Mouse (Mus musculus): ENCODE measurements around the gene Rtn1. TPM values are rescaled to one million over a fixed set of nuclear protein-coding genes. Genes with fewer than 3 reads are reported as not detected.
A peak's percentile ranks its signal among the peaks of the same experiment; 100 is the strongest.

The Rtn1 gene
- polyA plus RNA-seq, 1 experiment from 2014 or later = 1.5 TPM

DNA sequence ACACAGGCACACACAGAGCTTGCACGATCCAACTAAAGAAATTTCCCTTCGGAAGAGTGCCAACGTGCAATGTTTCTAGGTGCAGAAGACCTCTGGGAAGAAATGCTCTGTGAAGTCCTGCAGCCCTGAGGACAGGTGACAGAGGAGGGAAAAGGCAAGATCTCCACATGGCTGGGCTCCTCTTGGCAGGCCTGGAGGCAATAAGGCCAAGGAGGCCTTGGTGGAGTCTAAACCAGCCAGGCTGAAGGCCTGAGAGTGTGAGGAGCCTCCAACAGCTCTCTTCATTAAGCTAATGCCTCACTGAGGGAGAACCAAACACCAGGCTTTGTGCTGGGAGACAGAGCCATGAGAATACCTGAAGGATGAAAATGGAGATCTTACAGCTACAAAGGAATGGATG, 183.5 kb downstream of the Rtn1 start:
- Histone ChIP-seq H3K9ac (replicated peaks) (no peak overlapping the region), H3K36me3 (replicated peaks; ENCODE audit: insufficient read depth, low read length) (no peaks in the 10 kb centered on the region), H3K4me2 (ENCODE audit: low read depth, low read length) (no peak overlapping the region), H3K27me3 (ENCODE audit: insufficient read depth, low read length) (no peaks in the 10 kb centered on the region), H3K27ac (ENCODE audit: low read depth) (no peak overlapping the region), H3K9me3 (ENCODE audit: low read length) (no peaks in the 10 kb centered on the region), H3K4me3 (ENCODE audit: low read depth, low read length) (no peak overlapping the region), H3K4me1 (ENCODE audit: insufficient read depth) (no peaks in the 10 kb centered on the region)
- 80% methylated on average over 3 of the region's 3 CpGs for WGBS (ENCODE audit: insufficient replicate concordance)
- TF ChIP-seq EP300 (IDR thresholded peaks at IDR 0.05; ENCODE audit: low read depth) = no peak
- no peak for TF ChIP-seq CTCF (IDR thresholded peaks at IDR 0.05; ENCODE audit: low read depth)
- ATAC-seq (no peak), DNase-seq (no peak)

GRCm38 (mm10) chr12:72223557-72224102, 185.2 kb downstream of the Rtn1 start:
- ATAC-seq (no peak), DNase-seq (no peak)
- Histone ChIP-seq H3K9me3 (ENCODE audit: low read length) (no peaks in the 10 kb centered on the region), H3K36me3 (replicated peaks; ENCODE audit: insufficient read depth, low read length) (no peaks in the 10 kb centered on the region), H3K4me1 (ENCODE audit: insufficient read depth) (no peaks in the 10 kb centered on the region), H3K4me3 (ENCODE audit: low read depth, low read length) (no peak overlapping the region), H3K27ac (ENCODE audit: low read depth) (no peak overlapping the region), H3K27me3 (ENCODE audit: insufficient read depth, low read length) (no peaks in the 10 kb centered on the region), H3K4me2 (ENCODE audit: low read depth, low read length) (no peak overlapping the region), H3K9ac (replicated peaks) (no peak overlapping the region)
- WGBS (ENCODE audit: insufficient replicate concordance) = 87% methylated on average over 16 of the region's 16 CpGs
- TF ChIP-seq EP300 (IDR thresholded peaks at IDR 0.05; ENCODE audit: low read depth) (no peak), CTCF (IDR thresholded peaks at IDR 0.05; ENCODE audit: low read depth) (no peak)

- Histone ChIP-seq H3K4me2 (ENCODE audit: low read depth, low read length) (no peak overlapping the region), H3K36me3 (replicated peaks; ENCODE audit: insufficient read depth, low read length) (no peaks in the 10 kb centered on the region), H3K27ac (ENCODE audit: low read depth) (no peak overlapping the region), H3K4me3 (ENCODE audit: low read depth, low read length) (no peak overlapping the region), H3K27me3 (ENCODE audit: insufficient read depth, low read length) (no peaks in the 10 kb centered on the region), H3K9ac (replicated peaks) (no peak overlapping the region), H3K9me3 (ENCODE audit: low read length) (no peaks in the 10 kb centered on the region), H3K4me1 (ENCODE audit: insufficient read depth) (no peaks in the 10 kb centered on the region)
- WGBS (ENCODE audit: insufficient replicate concordance) = 40% methylated on average over 5 of the region's 5 CpGs
- TF ChIP-seq EP300 (IDR thresholded peaks at IDR 0.05; ENCODE audit: low read depth) (no peak), CTCF (IDR thresholded peaks at IDR 0.05; ENCODE audit: low read depth) (no peak)
- DNase-seq (no peak), ATAC-seq (no peak)
Observed at GRCm38 (mm10) chr12:72213554-72213953, 195.3 kb downstream of the Rtn1 start.

- Histone ChIP-seq H3K9me3 (ENCODE audit: low read length) (no peaks in the 10 kb centered on the region), H3K4me1 (ENCODE audit: insufficient read depth) (no peaks in the 10 kb centered on the region), H3K36me3 (replicated peaks; ENCODE audit: insufficient read depth, low read length) (no peaks in the 10 kb centered on the region), H3K27ac (ENCODE audit: low read depth) (no peak overlapping the region), H3K27me3 (ENCODE audit: insufficient read depth, low read length) (no peaks in the 10 kb centered on the region), H3K4me2 (ENCODE audit: low read depth, low read length) (no peak overlapping the region), H3K9ac (replicated peaks) (no peak overlapping the region), H3K4me3 (ENCODE audit: low read depth, low read length) (no peak overlapping the region)
- no peak for TF ChIP-seq EP300 (IDR thresholded peaks at IDR 0.05; ENCODE audit: low read depth)
- TF ChIP-seq CTCF (IDR thresholded peaks at IDR 0.05; ENCODE audit: low read depth) = no peak
- WGBS (ENCODE audit: insufficient replicate concordance) = 78% methylated on average over 3 of the region's 3 CpGs
- no peak for ATAC-seq
- no peak for DNase-seq
Observed at GRCm38 (mm10) chr12:72200828-72201227, 208.0 kb downstream of the Rtn1 start.

DNA sequence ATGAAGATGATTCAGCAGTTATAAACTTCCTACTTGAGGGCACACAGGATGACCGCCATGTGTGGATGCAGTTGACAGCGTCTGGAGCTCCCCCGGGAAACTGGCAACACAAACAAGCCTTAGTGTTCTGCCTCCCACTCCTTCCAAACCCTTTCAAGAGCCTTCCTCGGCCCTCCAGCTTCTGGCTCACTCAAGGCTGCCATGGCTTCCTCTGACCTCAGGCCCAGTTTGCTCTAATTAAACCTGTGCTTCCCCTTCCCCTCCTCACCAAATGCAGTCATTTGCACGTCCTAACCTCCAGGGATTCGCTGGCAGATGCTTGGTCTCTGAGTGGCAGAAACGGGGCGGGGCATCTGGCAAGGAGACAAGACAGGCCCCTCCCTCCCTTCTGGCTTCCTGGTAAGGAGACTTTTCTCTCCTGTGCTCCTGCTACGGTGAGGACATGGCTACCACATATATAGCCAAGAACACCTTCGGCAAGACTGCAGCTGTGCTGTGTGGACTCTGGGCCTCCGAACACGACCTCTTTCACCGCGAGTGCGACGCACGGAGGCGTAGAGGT, 210.8 kb downstream of the Rtn1 start:
- Histone ChIP-seq H3K27ac (ENCODE audit: low read depth) (no peak overlapping the region), H3K36me3 (replicated peaks; ENCODE audit: insufficient read depth, low read length) (no peaks in the 10 kb centered on the region), H3K4me2 (ENCODE audit: low read depth, low read length) (no peak overlapping the region), H3K4me3 (ENCODE audit: low read depth, low read length) (no peak overlapping the region), H3K27me3 (ENCODE audit: insufficient read depth, low read length) (no peaks in the 10 kb centered on the region), H3K9me3 (ENCODE audit: low read length) (no peaks in the 10 kb centered on the region), H3K9ac (replicated peaks) (no peak overlapping the region), H3K4me1 (ENCODE audit: insufficient read depth) (no peaks in the 10 kb centered on the region)
- DNase-seq (peak; percentile 15), ATAC-seq (no peak)
- TF ChIP-seq EP300 (IDR thresholded peaks at IDR 0.05; ENCODE audit: low read depth) (no peak), CTCF (IDR thresholded peaks at IDR 0.05; ENCODE audit: low read depth) (no peak)
- WGBS (ENCODE audit: insufficient replicate concordance) = 60% methylated on average over 18 of the region's 18 CpGs

DNA sequence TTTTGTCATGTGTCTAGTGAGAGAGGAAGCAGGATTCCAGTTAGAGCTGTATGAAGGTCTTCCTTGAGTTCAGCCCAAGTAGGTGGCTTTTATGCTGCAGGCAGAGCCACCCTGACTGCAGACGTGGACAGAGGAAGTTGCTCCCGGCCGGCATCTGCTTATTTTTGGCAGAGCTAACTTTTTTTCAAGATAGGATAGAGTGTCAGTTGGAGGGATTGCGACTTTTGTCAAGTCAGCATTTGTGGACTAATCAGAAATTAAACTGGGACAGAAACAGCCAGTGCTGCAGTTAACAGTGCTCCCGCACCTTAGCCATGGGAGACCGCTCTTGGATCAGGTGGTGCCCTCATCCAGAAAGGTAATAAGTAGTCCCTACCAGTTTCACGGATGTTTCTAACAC, 211.4 kb downstream of the Rtn1 start:
- H3K27me3 ChIP-seq (ENCODE audit: insufficient read depth, low read length) = no peaks in the 10 kb centered on the region
- H3K9ac ChIP-seq (replicated peaks) = no peak overlapping the region
- no peaks in the 10 kb centered on the region for H3K4me1 ChIP-seq (ENCODE audit: insufficient read depth)
- 59% methylated on average over 7 of the region's 7 CpGs for WGBS (ENCODE audit: insufficient replicate concordance)
- no peaks in the 10 kb centered on the region for H3K9me3 ChIP-seq (ENCODE audit: low read length)
- H3K4me2 ChIP-seq (ENCODE audit: low read depth, low read length) = no peak overlapping the region
- no peak overlapping the region for H3K4me3 ChIP-seq (ENCODE audit: low read depth, low read length)
- ATAC-seq (no peak), DNase-seq (no peak)
- no peak for TF ChIP-seq CTCF (IDR thresholded peaks at IDR 0.05; ENCODE audit: low read depth)
- TF ChIP-seq EP300 (IDR thresholded peaks at IDR 0.05; ENCODE audit: low read depth) = no peak
- H3K36me3 ChIP-seq (replicated peaks; ENCODE audit: insufficient read depth, low read length) = no peaks in the 10 kb centered on the region
- no peak overlapping the region for H3K27ac ChIP-seq (ENCODE audit: low read depth)
